Mouse (Mus musculus): ENCODE measurements around the gene Tdp2. TPM values are rescaled to one million over a fixed set of nuclear protein-coding genes. Genes with fewer than 3 reads are reported as not detected.

Tdp2 gene
- polyA plus RNA-seq, 1 experiment from 2014 or later, result 40.4 TPM

- 82% methylated on average over 12 of the region's 12 CpGs for WGBS
- no peak overlapping the region for H3K4me3 ChIP-seq (replicated peaks; ENCODE audit: low read depth, low read length)
- H3K4me2 ChIP-seq (ENCODE audit: low read length), result no peak overlapping the region
- no peak overlapping the region for H3K9ac ChIP-seq (replicated peaks; ENCODE audit: low read length)
- no peaks in the 10 kb centered on the region for H3K27me3 ChIP-seq (ENCODE audit: control insufficient read depth, insufficient read depth, low read length)
- DNase-seq, result no peak
- H3K27ac ChIP-seq (replicated peaks; ENCODE audit: low read depth, low read length), result no peak overlapping the region
- no peaks in the 10 kb centered on the region for H3K4me1 ChIP-seq (ENCODE audit: control insufficient read depth, insufficient read depth, low read length)
- no peak for ATAC-seq (ENCODE audit: low FRiP score, low TSS enrichment)
- H3K9me3 ChIP-seq (ENCODE audit: control insufficient read depth, low read length), result no peaks in the 10 kb centered on the region
- no peaks in the 10 kb centered on the region for H3K36me3 ChIP-seq (ENCODE audit: control insufficient read depth, insufficient read depth, low read length)
These were observed 29.6 kb downstream of the Tdp2 start for GRCm38 (mm10) chr13:24861084-24861483.

GRCm38 (mm10) chr13:24862021-24862420 is 30.5 kb downstream of the Tdp2 start:
- WGBS, result 89% methylated on average over 7 of the region's 7 CpGs
- H3K27me3 ChIP-seq (ENCODE audit: control insufficient read depth, insufficient read depth, low read length), result no peaks in the 10 kb centered on the region
- no peak for ATAC-seq (ENCODE audit: low FRiP score, low TSS enrichment)

GRCm38 (mm10) chr13:24862520-24862919 is 31.0 kb downstream of the Tdp2 start:
- no peaks in the 10 kb centered on the region for H3K4me1 ChIP-seq (ENCODE audit: control insufficient read depth, insufficient read depth, low read length)
- no peaks in the 10 kb centered on the region for H3K36me3 ChIP-seq (ENCODE audit: control insufficient read depth, insufficient read depth, low read length)
- H3K9me3 ChIP-seq (ENCODE audit: control insufficient read depth, low read length), result no peaks in the 10 kb centered on the region
- H3K4me3 ChIP-seq (replicated peaks; ENCODE audit: low read depth, low read length), result no peak overlapping the region
- ATAC-seq (ENCODE audit: low FRiP score, low TSS enrichment), result no peak
- DNase-seq, result peak; percentile 19
- H3K4me2 ChIP-seq (ENCODE audit: low read length), result no peak overlapping the region
- H3K27ac ChIP-seq (replicated peaks; ENCODE audit: low read depth, low read length), result no peak overlapping the region
- H3K27me3 ChIP-seq (ENCODE audit: control insufficient read depth, insufficient read depth, low read length), result no peaks in the 10 kb centered on the region
- WGBS, result 64% methylated on average over 7 of the region's 7 CpGs
- H3K9ac ChIP-seq (replicated peaks; ENCODE audit: low read length), result no peak overlapping the region

More at GRCm38 (mm10) chr13:24862021-24862420, 30.5 kb downstream of the Tdp2 start:
- no peak overlapping the region for H3K4me2 ChIP-seq (ENCODE audit: low read length)
- no peak overlapping the region for H3K9ac ChIP-seq (replicated peaks; ENCODE audit: low read length)
- H3K4me3 ChIP-seq (replicated peaks; ENCODE audit: low read depth, low read length), result no peak overlapping the region
- no peak for DNase-seq
- H3K27ac ChIP-seq (replicated peaks; ENCODE audit: low read depth, low read length), result no peak overlapping the region
- no peaks in the 10 kb centered on the region for H3K36me3 ChIP-seq (ENCODE audit: control insufficient read depth, insufficient read depth, low read length)
- H3K4me1 ChIP-seq (ENCODE audit: control insufficient read depth, insufficient read depth, low read length), result no peaks in the 10 kb centered on the region
- H3K9me3 ChIP-seq (ENCODE audit: control insufficient read depth, low read length), result no peaks in the 10 kb centered on the region

GRCm38 (mm10) chr13:24866430-24867402 is 35.2 kb downstream of the Tdp2 start:
- no peaks in the 10 kb centered on the region for H3K9me3 ChIP-seq (ENCODE audit: control insufficient read depth, low read length)
- 61% methylated on average over 9 of the region's 9 CpGs for WGBS
- H3K4me1 ChIP-seq (ENCODE audit: control insufficient read depth, insufficient read depth, low read length), result no peaks in the 10 kb centered on the region
- no peak overlapping the region for H3K9ac ChIP-seq (replicated peaks; ENCODE audit: low read length)
- no peaks in the 10 kb centered on the region for H3K27me3 ChIP-seq (ENCODE audit: control insufficient read depth, insufficient read depth, low read length)
- no peak for ATAC-seq (ENCODE audit: low FRiP score, low TSS enrichment)
- no peak overlapping the region for H3K4me3 ChIP-seq (replicated peaks; ENCODE audit: low read depth, low read length)
- no peak overlapping the region for H3K4me2 ChIP-seq (ENCODE audit: low read length)
- DNase-seq, result no peak
- H3K27ac ChIP-seq (replicated peaks; ENCODE audit: low read depth, low read length), result no peak overlapping the region
- no peaks in the 10 kb centered on the region for H3K36me3 ChIP-seq (ENCODE audit: control insufficient read depth, insufficient read depth, low read length)

DNA sequence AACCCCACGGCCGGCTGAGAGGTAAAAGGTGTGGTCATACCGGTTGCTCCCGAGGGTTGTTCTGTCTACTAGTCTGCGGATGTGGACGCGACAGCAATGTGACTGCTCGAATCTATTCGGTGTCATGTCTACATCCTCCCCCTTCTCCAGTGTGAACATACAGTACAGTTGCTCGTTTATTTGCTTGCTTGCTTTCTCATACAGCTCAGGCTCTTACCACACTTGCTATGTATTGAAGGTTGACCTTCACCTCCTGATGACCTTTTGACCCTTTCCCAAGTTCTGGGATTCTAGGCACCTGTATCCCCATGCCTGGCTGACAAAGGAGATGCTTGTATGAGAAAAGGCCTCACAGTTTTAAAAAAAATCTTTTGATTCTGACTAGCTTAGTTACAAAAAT is 36.3 kb downstream of the Tdp2 start:
- Histone ChIP-seq H3K4me1 (ENCODE audit: control insufficient read depth, insufficient read depth, low read length) (no peaks in the 10 kb centered on the region), H3K4me3 (replicated peaks; ENCODE audit: low read depth, low read length) (no peak overlapping the region), H3K9ac (replicated peaks; ENCODE audit: low read length) (no peak overlapping the region), H3K9me3 (ENCODE audit: control insufficient read depth, low read length) (no peaks in the 10 kb centered on the region), H3K27me3 (ENCODE audit: control insufficient read depth, insufficient read depth, low read length) (no peaks in the 10 kb centered on the region), H3K27ac (replicated peaks; ENCODE audit: low read depth, low read length) (no peak overlapping the region), H3K4me2 (ENCODE audit: low read length) (no peak overlapping the region), H3K36me3 (ENCODE audit: control insufficient read depth, insufficient read depth, low read length) (no peaks in the 10 kb centered on the region)
- DNase-seq, result no peak
- 94% methylated on average over 10 of the region's 10 CpGs for WGBS
- ATAC-seq (ENCODE audit: low FRiP score, low TSS enrichment), result no peak

GRCm38 (mm10) chr13:24868233-24868632 is 36.8 kb downstream of the Tdp2 start:
- H3K9ac ChIP-seq (replicated peaks; ENCODE audit: low read length), result no peak overlapping the region
- H3K4me3 ChIP-seq (replicated peaks; ENCODE audit: low read depth, low read length), result no peak overlapping the region
- no peaks in the 10 kb centered on the region for H3K36me3 ChIP-seq (ENCODE audit: control insufficient read depth, insufficient read depth, low read length)
- no peak overlapping the region for H3K4me2 ChIP-seq (ENCODE audit: low read length)
- H3K27ac ChIP-seq (replicated peaks; ENCODE audit: low read depth, low read length), result no peak overlapping the region
- H3K27me3 ChIP-seq (ENCODE audit: control insufficient read depth, insufficient read depth, low read length), result no peaks in the 10 kb centered on the region
- no peaks in the 10 kb centered on the region for H3K4me1 ChIP-seq (ENCODE audit: control insufficient read depth, insufficient read depth, low read length)
- WGBS, result 89% methylated on average over 7 of the region's 7 CpGs
- no peak for ATAC-seq (ENCODE audit: low FRiP score, low TSS enrichment)
- no peak for DNase-seq
- no peaks in the 10 kb centered on the region for H3K9me3 ChIP-seq (ENCODE audit: control insufficient read depth, low read length)

DNA sequence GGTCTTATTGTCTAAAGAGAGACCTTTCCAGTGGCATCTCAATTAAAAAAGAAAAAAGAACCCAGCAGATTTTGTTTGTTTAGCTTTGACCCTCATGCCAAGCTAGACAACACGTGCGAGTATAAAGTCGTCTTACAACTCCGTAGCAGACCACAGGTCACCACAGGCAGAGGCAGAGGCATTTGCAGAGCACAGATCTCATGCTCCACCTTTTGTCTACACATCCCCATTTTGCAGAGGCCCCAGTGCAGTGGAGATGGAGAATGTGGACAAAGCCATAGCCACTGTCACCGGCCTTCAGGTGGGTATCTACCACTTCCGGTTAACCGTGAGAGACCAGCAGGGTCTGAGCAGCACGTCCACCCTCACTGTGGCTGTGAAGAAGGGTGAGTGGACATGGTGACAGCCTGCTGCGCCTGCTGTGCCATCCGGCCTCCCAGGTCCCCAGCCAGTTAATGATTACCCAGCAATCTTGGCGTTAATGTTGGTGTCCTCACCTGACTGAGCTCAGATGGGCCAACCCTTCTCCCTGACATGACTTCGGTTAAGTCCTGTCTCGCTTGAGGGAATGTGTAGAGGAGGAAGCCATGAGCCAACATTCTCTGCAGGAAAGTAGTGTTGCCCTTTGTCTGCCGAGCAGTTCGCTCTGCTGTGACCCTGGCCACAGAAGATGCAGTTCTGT is 48.0 kb downstream of the Tdp2 start:
- no peaks in the 10 kb centered on the region for H3K27me3 ChIP-seq (ENCODE audit: control insufficient read depth, insufficient read depth, low read length)
- H3K27ac ChIP-seq (replicated peaks; ENCODE audit: low read depth, low read length), result no peak overlapping the region
- no peak overlapping the region for H3K9ac ChIP-seq (replicated peaks; ENCODE audit: low read length)
- no peak overlapping the region for H3K4me2 ChIP-seq (ENCODE audit: low read length)
- no peaks in the 10 kb centered on the region for H3K4me1 ChIP-seq (ENCODE audit: control insufficient read depth, insufficient read depth, low read length)
- ATAC-seq (ENCODE audit: low FRiP score, low TSS enrichment), result no peak
- H3K4me3 ChIP-seq (replicated peaks; ENCODE audit: low read depth, low read length), result no peak overlapping the region
- H3K9me3 ChIP-seq (ENCODE audit: control insufficient read depth, low read length), result 0 out of 2 replicates have a peak, but pooled peaks cover 2% of the 10 kb centered on the region
- no peaks in the 10 kb centered on the region for H3K36me3 ChIP-seq (ENCODE audit: control insufficient read depth, insufficient read depth, low read length)
- no peak for DNase-seq
- 89% methylated on average over 15 of the region's 15 CpGs for WGBS

- H3K4me2 ChIP-seq (ENCODE audit: low read length), result no peak overlapping the region
- DNase-seq (no peak), ATAC-seq (ENCODE audit: low FRiP score, low TSS enrichment) (no peak)
- H3K36me3 ChIP-seq (ENCODE audit: control insufficient read depth, insufficient read depth, low read length), result no peaks in the 10 kb centered on the region
- H3K4me1 ChIP-seq (ENCODE audit: control insufficient read depth, insufficient read depth, low read length), result no peaks in the 10 kb centered on the region
- H3K9ac ChIP-seq (replicated peaks; ENCODE audit: low read length), result no peak overlapping the region
- H3K9me3 ChIP-seq (ENCODE audit: control insufficient read depth, low read length), result 0 out of 2 replicates have a peak, but pooled peaks cover 2% of the 10 kb centered on the region
- 87% methylated on average over 6 of the region's 6 CpGs for WGBS
- no peak overlapping the region for H3K4me3 ChIP-seq (replicated peaks; ENCODE audit: low read depth, low read length)
- no peaks in the 10 kb centered on the region for H3K27me3 ChIP-seq (ENCODE audit: control insufficient read depth, insufficient read depth, low read length)
- no peak overlapping the region for H3K27ac ChIP-seq (replicated peaks; ENCODE audit: low read depth, low read length)
These were observed 48.7 kb downstream of the Tdp2 start for GRCm38 (mm10) chr13:24880208-24880607.
